Mouse (Mus musculus): Measurements from ENCODE around the gene Rhbdd2.

Rhbdd2 gene

GRCm38 (mm10) chr5:135643869-135644268, 11.5 kb downstream of the Rhbdd2 start:
- CTCF ChIA-PET, result interaction anchor here (0.5 kb wide), 1 partner anchor 43 kb away, joined by 4 read pairs; no protein-coding TSS in a partner anchor

- CTCF ChIA-PET, result no interaction called here
Measured at GRCm38 (mm10) chr5:135645330-135645729, 12.9 kb downstream of the Rhbdd2 start.

GRCm38 (mm10) chr5:135646038-135646437, 13.6 kb downstream of the Rhbdd2 start:
- CTCF ChIA-PET, result no interaction called here

- CTCF ChIA-PET, result interaction anchor here (0.6 kb wide), 1 partner anchor 79 kb away, joined by 5 read pairs; no protein-coding TSS in a partner anchor
Measured at GRCm38 (mm10) chr5:135648461-135649308, 16.3 kb downstream of the Rhbdd2 start.

- CTCF ChIA-PET, result interaction anchor here (0.6 kb wide), 1 partner anchor 78 kb away, joined by 5 read pairs; no protein-coding TSS in a partner anchor
Measured at GRCm38 (mm10) chr5:135649309-135649633, 16.9 kb downstream of the Rhbdd2 start.

- CTCF ChIA-PET, result interaction anchor here (0.6 to 1.0 kb wide), 2 partner anchors 9 to 13 kb away, joined by 3 to 4 read pairs; no protein-coding TSS in a partner anchor
Measured at GRCm38 (mm10) chr5:135651536-135651935, 19.1 kb downstream of the Rhbdd2 start.

GRCm38 (mm10) chr5:135653209-135653608, 20.8 kb downstream of the Rhbdd2 start:
- CTCF ChIA-PET, result interaction anchor here (0.6 kb wide), 1 partner anchor 159 kb away, joined by 4 read pairs; no protein-coding TSS in a partner anchor

GRCm38 (mm10) chr5:135656046-135656445, 23.6 kb downstream of the Rhbdd2 start:
- CTCF ChIA-PET, result no interaction called here

- CTCF ChIA-PET, result no interaction called here
Measured at GRCm38 (mm10) chr5:135657128-135657527, 24.7 kb downstream of the Rhbdd2 start.

GRCm38 (mm10) chr5:135657703-135658373, 25.4 kb downstream of the Rhbdd2 start:
- CTCF ChIA-PET, result no interaction called here

- CTCF ChIA-PET, result no interaction called here
Measured at GRCm38 (mm10) chr5:135659956-135660355, 27.5 kb downstream of the Rhbdd2 start.

- CTCF ChIA-PET, result interaction anchor here (0.7 kb wide), 1 partner anchor 9 kb away, joined by 4 read pairs; no protein-coding TSS in a partner anchor
Measured at GRCm38 (mm10) chr5:135660535-135660934, 28.1 kb downstream of the Rhbdd2 start.

GRCm38 (mm10) chr5:135666890-135667289, 34.5 kb downstream of the Rhbdd2 start:
- CTCF ChIA-PET, result interaction anchor here (0.6 kb wide), 1 partner anchor 36 kb away, joined by 4 read pairs; no protein-coding TSS in a partner anchor

GRCm38 (mm10) chr5:135668071-135668470, 35.7 kb downstream of the Rhbdd2 start:
- CTCF ChIA-PET, result interaction anchor here (0.6 kb wide), 1 partner anchor 300 kb away, joined by 6 read pairs; no protein-coding TSS in a partner anchor

GRCm38 (mm10) chr5:135669741-135670275, 37.4 kb downstream of the Rhbdd2 start, which contains the start of gene Por:
Por (plus strand) TSS chr5:135670033.
- CTCF ChIA-PET, result no interaction called here

- CTCF ChIA-PET, result interaction anchor here (0.6 kb wide), 1 partner anchor 166 kb away, joined by 8 read pairs; no protein-coding TSS in a partner anchor
Measured at GRCm38 (mm10) chr5:135670881-135671280, 38.5 kb downstream of the Rhbdd2 start.

GRCm38 (mm10) chr5:135672509-135672908, 40.1 kb downstream of the Rhbdd2 start:
- CTCF ChIA-PET, result interaction anchor here (0.6 kb wide), 1 partner anchor 554 kb away, joined by 8 read pairs; no protein-coding TSS in a partner anchor

GRCm38 (mm10) chr5:135672980-135673379, 40.6 kb downstream of the Rhbdd2 start:
- CTCF ChIA-PET, result no interaction called here

- CTCF ChIA-PET, result no interaction called here
Measured at GRCm38 (mm10) chr5:135674349-135674775, 41.9 kb downstream of the Rhbdd2 start.

- CTCF ChIA-PET, result interaction anchor here (0.5 kb wide), 1 partner anchor 261 kb away, joined by 6 read pairs; no protein-coding TSS in a partner anchor
Measured at GRCm38 (mm10) chr5:135674821-135675220, 42.4 kb downstream of the Rhbdd2 start.

GRCm38 (mm10) chr5:135676696-135677095, 44.3 kb downstream of the Rhbdd2 start:
- CTCF ChIA-PET, result no interaction called here

GRCm38 (mm10) chr5:135677251-135677650, 44.8 kb downstream of the Rhbdd2 start:
- CTCF ChIA-PET, result no interaction called here
